Mouse (Mus musculus) heart, adult 9 months (tissue): ENCODE data around the gene S1pr5.
"Not testable (repeated sequence)": the region's sequence is repeated elsewhere in the genome, so short reads cannot be mapped to it uniquely, and the experiment has no call there.

Source experiments
- DNase-seq, 2 experiments: peaks; one replicate each; pipeline ENCODE4 v3.0.0; 2022; ENCODE audit warnings: low spot score in 2 of 2

Gene S1pr5

GRCm38 (mm10) chr9:21204528-21205272 is 43.5 kb downstream of the S1pr5 start:
- no peak for DNase-seq

- no peak for DNase-seq
Observed at GRCm38 (mm10) chr9:21204156-21204527, 44.1 kb downstream of the S1pr5 start.

GRCm38 (mm10) chr9:21198960-21199359 is 49.3 kb downstream of the S1pr5 start:
- no peak for DNase-seq

GRCm38 (mm10) chr9:21197981-21198380 is 50.3 kb downstream of the S1pr5 start:
- DNase-seq: no peak

- no peak for DNase-seq
Observed at GRCm38 (mm10) chr9:21196521-21197433, 51.5 kb downstream of the S1pr5 start.

- DNase-seq: not testable (repeated sequence)
Observed at GRCm38 (mm10) chr9:21195736-21196505, 52.3 kb downstream of the S1pr5 start.

GRCm38 (mm10) chr9:21194787-21195493 is 53.3 kb downstream of the S1pr5 start:
- DNase-seq: no peak

GRCm38 (mm10) chr9:21193786-21194185 is 54.5 kb downstream of the S1pr5 start:
- DNase-seq: no peak
